Mouse (Mus musculus) kidney, embryonic 15.5 days (tissue): ENCODE results near the gene Klhdc8b. TPM values are rescaled to one million over a fixed set of nuclear protein-coding genes. Genes with fewer than 3 reads are reported as not detected.

Experiments used
- ATAC-seq: fragments of 200-750 bp; cut with Nextera tagmentation; replicated peaks from 2 replicates; pipeline ENCODE4 v1.8.0; 2017; ENCODE audit warnings: moderate TSS enrichment; ENCODE audit not compliant: low FRiP score
- H3K27ac ChIP-seq: fragments of 300-500 bp; sonication (generic); 2 replicates; pipeline ENCODE4 v1.5.1; 2015; ENCODE audit warnings: mild to moderate bottlenecking, inconsistent platforms
- H3K27me3 ChIP-seq: fragments of 300-500 bp; sonication (generic); 2 replicates; pipeline ENCODE4 v1.6.1; 2015; ENCODE audit warnings: inconsistent platforms
- H3K36me3 ChIP-seq: fragments of 300-500 bp; sonication (generic); 2 replicates; pipeline ENCODE4 v1.6.1; 2015; ENCODE audit warnings: inconsistent platforms
- H3K4me1 ChIP-seq: fragments of 300-500 bp; sonication (generic); 2 replicates; pipeline ENCODE4 v1.6.1; 2015; ENCODE audit warnings: inconsistent platforms
- H3K4me2 ChIP-seq: fragments of 300-500 bp; sonication (generic); 2 replicates; pipeline ENCODE4 v1.6.1; 2015; ENCODE audit warnings: moderate library complexity, mild to moderate bottlenecking, inconsistent platforms
- H3K4me3 ChIP-seq: fragments of 300-500 bp; sonication (generic); replicated peaks from 2 replicates; pipeline ENCODE4 v1.5.1; 2015; ENCODE audit warnings: mild to moderate bottlenecking, inconsistent platforms
- H3K9ac ChIP-seq: fragments of 300-500 bp; sonication (generic); 2 replicates; pipeline ENCODE4 v1.6.1; 2015; ENCODE audit warnings: mild to moderate bottlenecking, inconsistent platforms
- H3K9me3 ChIP-seq: fragments of 300-500 bp; sonication (generic); replicated peaks from 2 replicates; pipeline ENCODE4 v1.6.1; 2016; ENCODE audit warnings: inconsistent platforms
- WGBS: fragments of 180-500 bp; shearing (Covaris S2); methylation state at CpG from one replicate; pipeline ENCODE4 v1.1.7; 2015; ENCODE audit warnings: mixed read lengths; 5-methylcytosine and 5-hydroxymethylcytosine counted together
- polyA plus RNA-seq: library from polyadenylated mRNA; unstranded; fragments of >200 nt; fragmentation: Nextera tagmentation; extraction: Ambion mirVana; gene quantifications from 2 replicates; pipeline ENCODE4 v1.2.1, GENCODE M21; 2015

The Klhdc8b gene
- polyA plus RNA-seq, 1 experiment from 2014 or later, result 37.8 TPM

GRCm38 (mm10) chr9:108490559-108491285, 29.3 kb upstream of the Klhdc8b start, which contains the start of gene Usp19:
TSS of gene Usp19 (plus strand) at chr9:108490602.
- Histone ChIP-seq H3K27me3 (no peaks in the 10 kb centered on the region), H3K9ac (peak within 1 kb of the TSS; percentile 97), H3K4me3 (peak within 1 kb of the TSS; percentile 99), H3K9me3 (no peaks in the 10 kb centered on the region), H3K4me1 (peaks cover 21% of the 10 kb centered on the region), H3K27ac (peak within 1 kb of the TSS; percentile 98), H3K36me3 (peaks cover 79% of the 10 kb centered on the region), H3K4me2 (peak within 1 kb of the TSS; percentile 72)
- ATAC-seq, result peak; percentile 95
- under 1% methylated on average over 69 of the region's 69 CpGs for WGBS

- H3K4me2 ChIP-seq, result peak overlapping the region; percentile 72
- H3K4me1 ChIP-seq, result peaks cover 21% of the 10 kb centered on the region
- peak overlapping the region; percentile 99 for H3K4me3 ChIP-seq
- peak overlapping the region; percentile 97; the same call in 1 of the 2 replicates for H3K9ac ChIP-seq
- H3K27me3 ChIP-seq, result no peaks in the 10 kb centered on the region
- WGBS, result 59% methylated on average over 26 of the region's 26 CpGs
- peak; percentile 19; the same call in 1 of the 2 replicates for ATAC-seq
- peaks cover 79% of the 10 kb centered on the region for H3K36me3 ChIP-seq
- H3K27ac ChIP-seq, result peak overlapping the region; percentile 98
- H3K9me3 ChIP-seq, result no peaks in the 10 kb centered on the region
Measured at GRCm38 (mm10) chr9:108489702-108490558, 28.5 kb upstream of the Klhdc8b start.

- 95% methylated on average over 20 of the region's 20 CpGs for WGBS
Measured at GRCm38 (mm10) chr9:108489215-108489614, 27.8 kb upstream of the Klhdc8b start.

DNA sequence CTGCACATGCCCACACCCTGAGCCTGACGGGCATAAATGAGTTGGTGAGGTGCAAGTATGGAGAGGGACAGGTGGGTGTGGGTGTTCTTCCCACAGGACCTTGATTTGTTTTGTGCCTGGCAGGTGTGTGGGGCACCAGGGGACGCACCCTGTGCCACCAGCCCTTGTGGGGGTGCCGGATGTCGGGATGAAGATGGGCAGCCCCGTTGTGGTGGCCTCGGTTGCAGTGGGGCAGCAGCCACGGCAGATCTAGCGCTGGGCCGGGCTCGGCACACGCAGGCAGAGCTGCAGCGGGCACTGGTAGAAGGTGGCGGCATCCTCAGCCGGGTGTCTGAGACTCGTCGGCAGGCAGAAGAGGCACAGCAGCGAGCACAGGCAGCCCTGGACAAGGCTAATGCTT, 27.0 kb upstream of the Klhdc8b start:
- no peak overlapping the region for H3K27ac ChIP-seq
- no peaks in the 10 kb centered on the region for H3K27me3 ChIP-seq
- H3K4me1 ChIP-seq, result peaks cover 21% of the 10 kb centered on the region
- H3K4me2 ChIP-seq, result no peak overlapping the region
- H3K9ac ChIP-seq, result no peak overlapping the region
- H3K9me3 ChIP-seq, result no peaks in the 10 kb centered on the region
- 90% methylated on average over 17 of the region's 17 CpGs for WGBS
- H3K4me3 ChIP-seq, result no peak overlapping the region
- ATAC-seq, result no peak
- peaks cover 79% of the 10 kb centered on the region for H3K36me3 ChIP-seq

More at GRCm38 (mm10) chr9:108489215-108489614, 27.8 kb upstream of the Klhdc8b start:
- Histone ChIP-seq H3K9ac (no peak overlapping the region), H3K36me3 (peaks cover 79% of the 10 kb centered on the region), H3K4me2 (no peak overlapping the region), H3K9me3 (no peaks in the 10 kb centered on the region), H3K4me1 (peaks cover 21% of the 10 kb centered on the region), H3K27ac (no peak overlapping the region), H3K27me3 (no peaks in the 10 kb centered on the region), H3K4me3 (no peak overlapping the region)
- ATAC-seq, result no peak

- Histone ChIP-seq H3K36me3 (peaks cover 79% of the 10 kb centered on the region), H3K27me3 (no peaks in the 10 kb centered on the region), H3K4me1 (peaks cover 16% of the 10 kb centered on the region), H3K9me3 (no peaks in the 10 kb centered on the region), H3K4me3 (no peak overlapping the region), H3K27ac (no peak overlapping the region), H3K4me2 (no peak overlapping the region), H3K9ac (no peak overlapping the region)
- no peak for ATAC-seq
- 95% methylated on average over 8 of the region's 8 CpGs for WGBS
Measured at GRCm38 (mm10) chr9:108486973-108487530, 25.7 kb upstream of the Klhdc8b start.

- no peak overlapping the region for H3K4me3 ChIP-seq
- no peak overlapping the region for H3K27ac ChIP-seq
- H3K4me2 ChIP-seq, result no peak overlapping the region
- ATAC-seq, result no peak
- peaks cover 92% of the 10 kb centered on the region for H3K36me3 ChIP-seq
- H3K4me1 ChIP-seq, result peaks cover 22% of the 10 kb centered on the region
- no peaks in the 10 kb centered on the region for H3K27me3 ChIP-seq
- H3K9me3 ChIP-seq, result no peaks in the 10 kb centered on the region
- WGBS, result 96% methylated on average over 19 of the region's 19 CpGs
- H3K9ac ChIP-seq, result no peak overlapping the region
Measured at GRCm38 (mm10) chr9:108485301-108485875, 24.0 kb upstream of the Klhdc8b start.

GRCm38 (mm10) chr9:108484021-108484420, 22.6 kb upstream of the Klhdc8b start:
- 94% methylated on average over 15 of the region's 15 CpGs for WGBS
- peaks cover 83% of the 10 kb centered on the region for H3K36me3 ChIP-seq
- H3K4me3 ChIP-seq, result no peak overlapping the region
- no peak overlapping the region for H3K4me2 ChIP-seq
- H3K9me3 ChIP-seq, result no peaks in the 10 kb centered on the region
- H3K9ac ChIP-seq, result no peak overlapping the region
- H3K27ac ChIP-seq, result no peak overlapping the region
- H3K27me3 ChIP-seq, result no peaks in the 10 kb centered on the region
- ATAC-seq, result no peak
- peaks cover 24% of the 10 kb centered on the region for H3K4me1 ChIP-seq

- ATAC-seq, result no peak
- H3K4me1 ChIP-seq, result peaks cover 26% of the 10 kb centered on the region
- 90% methylated on average over 18 of the region's 18 CpGs for WGBS
Measured at GRCm38 (mm10) chr9:108483051-108483790, 21.8 kb upstream of the Klhdc8b start.

GRCm38 (mm10) chr9:108481520-108482210, 20.3 kb upstream of the Klhdc8b start:
- no peak overlapping the region for H3K27ac ChIP-seq
- peaks cover 60% of the 10 kb centered on the region for H3K36me3 ChIP-seq
- H3K4me3 ChIP-seq, result no peak overlapping the region
- no peaks in the 10 kb centered on the region for H3K27me3 ChIP-seq
- whole genome bisulfite sequencing, result 92% methylated on average over 19 of the region's 19 CpGs
- 0 out of 2 replicates have a peak overlapping the region, but pooled peaks have one; percentile 69 for H3K4me2 ChIP-seq
- H3K4me1 ChIP-seq, result peaks cover 29% of the 10 kb centered on the region
- no peak overlapping the region for H3K9ac ChIP-seq
- no peak for ATAC-seq
- H3K9me3 ChIP-seq, result no peaks in the 10 kb centered on the region

More at GRCm38 (mm10) chr9:108483051-108483790, 21.8 kb upstream of the Klhdc8b start:
- H3K4me2 ChIP-seq, result no peak overlapping the region
- no peak overlapping the region for H3K9ac ChIP-seq
- H3K27ac ChIP-seq, result no peak overlapping the region
- H3K9me3 ChIP-seq, result no peaks in the 10 kb centered on the region
- H3K4me3 ChIP-seq, result no peak overlapping the region
- peaks cover 75% of the 10 kb centered on the region for H3K36me3 ChIP-seq
- H3K27me3 ChIP-seq, result no peaks in the 10 kb centered on the region

GRCm38 (mm10) chr9:108480813-108481519, 19.6 kb upstream of the Klhdc8b start:
- Histone ChIP-seq H3K9me3 (no peaks in the 10 kb centered on the region), H3K36me3 (peaks cover 53% of the 10 kb centered on the region), H3K4me1 (peaks cover 29% of the 10 kb centered on the region), H3K9ac (0 out of 2 replicates have a peak overlapping the region, but pooled peaks have one; percentile 55), H3K4me2 (peak overlapping the region; percentile 69), H3K27me3 (no peaks in the 10 kb centered on the region), H3K27ac (no peak overlapping the region), H3K4me3 (peak overlapping the region; percentile 60)
- no peak for ATAC-seq
- 91% methylated on average over 28 of the region's 28 CpGs for whole genome bisulfite sequencing
